Mouse (Mus musculus) colon, adult 2 months (tissue): ENCODE measurements around the gene Gm14085. TPM values are rescaled to one million over a fixed set of nuclear protein-coding genes. Genes with fewer than 3 reads are reported as not detected.

Source experiments
- polyA plus RNA-seq: library from polyadenylated mRNA; depleted of rRNA; stranded (reverse); fragments of >200 nt; gene quantifications from 2 replicates; pipeline ENCODE4 v1.2.3, GENCODE M21; 2012; rRNA removed

Gm14085 gene
- polyA plus RNA-seq, result 0.06 TPM in 1 of 2 replicates, not detected in the other

DNA sequence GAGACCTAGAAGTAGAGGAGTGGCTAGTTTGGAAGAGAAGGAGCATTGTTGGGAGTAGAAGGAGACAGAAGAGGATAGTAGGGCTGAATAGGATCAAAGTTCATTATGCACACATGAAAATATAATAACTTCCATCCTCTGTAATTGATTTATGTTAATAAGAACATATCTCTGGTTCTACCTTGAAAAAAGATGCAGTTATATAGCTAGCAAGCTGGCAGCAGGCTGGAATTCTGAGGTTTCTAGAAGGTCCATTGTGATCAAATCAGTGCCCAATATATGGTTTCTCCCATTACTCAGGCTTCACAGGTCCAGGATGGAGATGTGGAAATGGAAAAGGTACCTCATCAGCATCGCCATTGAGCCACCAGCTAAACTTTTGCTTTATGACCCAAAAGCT, at the start of gene Gm14085:
Gene Gm14085, plus strand, starts transcription at position 301 of the 400 bp plus-strand sequence.

Other genes starting within 250 kb of the Gm14085 start
- gene Duox2, start 186.5 kb upstream of the Gm14085 start, polyA plus RNA-seq, result 43.6 and 75.1 TPM in 2 replicates
- gene Duoxa2, start 186.0 kb upstream of the Gm14085 start, polyA plus RNA-seq, result 31.3 and 70.7 TPM in 2 replicates
- 0.57 TPM in 1 of 2 replicates, not detected in the other for gene Duoxa1, start 171.2 kb upstream of the Gm14085 start, polyA plus RNA-seq
- gene Duox1, start 169.3 kb upstream of the Gm14085 start, polyA plus RNA-seq, result 0.12 and 0.20 TPM in 2 replicates
- gene Shf, start 115.8 kb upstream of the Gm14085 start, polyA plus RNA-seq, result 20.1 and 29.7 TPM in 2 replicates
- 0.84 and 1.3 TPM in 2 replicates for gene Slc28a2, start 58.5 kb upstream of the Gm14085 start, polyA plus RNA-seq
- 9.4 and 12.1 TPM in 2 replicates for gene Gatm, start 126.4 kb downstream of the Gm14085 start, polyA plus RNA-seq
- 37.3 and 45.6 TPM in 2 replicates for gene AA467197, start 152.0 kb downstream of the Gm14085 start, polyA plus RNA-seq
- gene Slc30a4, start 217.7 kb downstream of the Gm14085 start, polyA plus RNA-seq, result 8.5 and 9.8 TPM in 2 replicates